Mouse (Mus musculus) urinary bladder, postnatal 14 days (tissue): ENCODE results near the gene Tpbpb.
A peak's percentile ranks its signal among the peaks of the same experiment; 100 is the strongest.
"Not testable (repeated sequence)": the region's sequence is repeated elsewhere in the genome, so short reads cannot be mapped to it uniquely, and the experiment has no call there.

Experiments used
- DNase-seq: peaks from one replicate; pipeline ENCODE4 v3.0.0; 2021; ENCODE audit warnings: low spot score

Gene Tpbpb

GRCm38 (mm10) chr13:60904780-60905179 is at the start of gene Tpbpb:
Tpbpb (minus strand) TSS chr13:60904880.
- DNase-seq = not testable (repeated sequence)

GRCm38 (mm10) chr13:60941884-60942283 is 37.2 kb upstream of the Tpbpb start, which contains the start of gene Tpbpa:
Tpbpa (minus strand) TSS chr13:60941984.
- not testable (repeated sequence) for DNase-seq

GRCm38 (mm10) chr13:60936500-60936901 is 31.8 kb upstream of the Tpbpb start, which contains the start of the genes Gm49391 and Ctla2a:
Gm49391 (minus strand) TSS chr13:60936571.
Ctla2a (minus strand) TSS chr13:60936625.
- peak; percentile 4 for DNase-seq

GRCm38 (mm10) chr13:60935490-60935889 is 30.8 kb upstream of the Tpbpb start, which contains the start of gene Gm49393:
Gm49393 (minus strand) TSS chr13:60935590.
- DNase-seq = not testable (repeated sequence)

GRCm38 (mm10) chr13:60897328-60897727 is 7.4 kb downstream of the Tpbpb start, which contains the start of gene Ctla2b:
Ctla2b (minus strand) TSS chr13:60897447.
- DNase-seq = peak; percentile 7

GRCm38 (mm10) chr13:60896794-60897193 is 7.9 kb downstream of the Tpbpb start, which contains the start of gene Gm49392:
Gm49392 (minus strand) TSS chr13:60896894.
- DNase-seq = not testable (repeated sequence)

GRCm38 (mm10) chr13:60895406-60896160 is 9.1 kb downstream of the Tpbpb start:
- no peak for DNase-seq

GRCm38 (mm10) chr13:60892301-60892700 is 12.4 kb downstream of the Tpbpb start:
- DNase-seq = no peak

GRCm38 (mm10) chr13:60864281-60864680 is 40.4 kb downstream of the Tpbpb start, which contains the start of gene 4930486L24Rik:
4930486L24Rik (minus strand) TSS chr13:60864475.
- DNase-seq = no peak
